Mouse (Mus musculus) heart, embryonic 12.5 days (tissue): ENCODE measurements around the gene Tesc. TPM values are rescaled to one million over a fixed set of nuclear protein-coding genes. Genes with fewer than 3 reads are reported as not detected.
A peak's percentile ranks its signal among the peaks of the same experiment; 100 is the strongest.

Source experiments
- ATAC-seq: fragments of 200-750 bp; cut with Nextera tagmentation; 2 replicates; pipeline ENCODE4 v1.8.0; 2017; ENCODE audit warnings: moderate TSS enrichment, moderate library complexity; ENCODE audit not compliant: insufficient number of reproducible peaks, low FRiP score
- H3K27ac ChIP-seq: fragments of 300-500 bp; sonication (generic); 2 replicates; pipeline ENCODE4 v1.5.1; 2016; ENCODE audit warnings: mild to moderate bottlenecking, moderate library complexity; ENCODE audit not compliant: poor library complexity, severe bottlenecking
- H3K27me3 ChIP-seq: fragments of 300-500 bp; sonication (generic); replicated peaks from 2 replicates; pipeline ENCODE4 v1.6.1; 2016; ENCODE audit warnings: mild to moderate bottlenecking, moderate library complexity
- H3K36me3 ChIP-seq: fragments of 300-500 bp; sonication (generic); 2 replicates; pipeline ENCODE4 v1.6.1; 2016; ENCODE audit warnings: mild to moderate bottlenecking, moderate library complexity
- H3K4me1 ChIP-seq: fragments of 300-500 bp; sonication (generic); replicated peaks from 2 replicates; pipeline ENCODE4 v1.6.1; 2016; ENCODE audit warnings: mild to moderate bottlenecking
- H3K4me2 ChIP-seq: fragments of 300-500 bp; sonication (generic); 2 replicates; pipeline ENCODE4 v1.6.1; 2016; ENCODE audit warnings: mild to moderate bottlenecking, moderate library complexity
- H3K4me3 ChIP-seq: fragments of 300-500 bp; sonication (generic); 2 replicates; pipeline ENCODE4 v1.5.1; 2016; ENCODE audit warnings: mild to moderate bottlenecking
- H3K9ac ChIP-seq: fragments of 300-500 bp; sonication (generic); 2 replicates; pipeline ENCODE4 v1.6.1; 2016; ENCODE audit warnings: mild to moderate bottlenecking, moderate library complexity
- H3K9me3 ChIP-seq: fragments of 300-500 bp; sonication (generic); replicated peaks from 2 replicates; pipeline ENCODE4 v1.6.1; 2016; ENCODE audit warnings: mild to moderate bottlenecking, moderate library complexity
- WGBS: fragments of 180-500 bp; shearing (Covaris S2); methylation state at CpG from one replicate; pipeline ENCODE4 v1.1.7; 2016; 5-methylcytosine and 5-hydroxymethylcytosine counted together
- polyA plus RNA-seq: library from polyadenylated mRNA; unstranded; fragments of >200 nt; fragmentation: Nextera tagmentation; extraction: Ambion mirVana; gene quantifications from 2 replicates; pipeline ENCODE4 v1.2.1, GENCODE M21; 2016

The Tesc gene
- polyA plus RNA-seq, 1 experiment from 2014 or later: 20.4 TPM

GRCm38 (mm10) chr5:117995911-117996310 is 31.6 kb upstream of the Tesc start:
- ATAC-seq: no peak
- H3K36me3 ChIP-seq: peaks cover 93% of the 10 kb centered on the region
- WGBS: 84% methylated on average over 6 of the region's 6 CpGs

DNA sequence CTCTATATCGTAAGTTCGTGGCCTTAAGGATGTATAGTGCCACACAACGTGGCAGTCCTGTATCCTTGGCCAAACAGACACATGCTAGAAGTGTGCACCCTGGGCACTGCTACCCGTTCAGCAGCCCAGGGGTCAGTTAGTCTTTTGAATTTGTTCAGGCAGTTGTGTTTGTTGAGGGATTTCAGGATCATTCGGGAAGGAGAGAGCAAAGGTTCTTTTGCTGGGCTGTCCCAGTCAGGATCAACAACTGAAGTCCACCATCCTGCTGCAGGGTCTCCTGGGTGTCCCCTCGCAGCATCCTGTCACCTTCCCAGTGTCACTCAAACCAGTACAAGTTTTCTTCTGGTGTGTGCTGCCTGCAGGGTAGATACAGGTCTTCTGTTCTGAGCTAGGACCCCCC is 31.0 kb upstream of the Tesc start:
- peaks cover 93% of the 10 kb centered on the region for H3K36me3 ChIP-seq
- no peak overlapping the region for H3K9ac ChIP-seq
- H3K9me3 ChIP-seq: no peaks in the 10 kb centered on the region
- no peak for ATAC-seq
- peaks cover 19% of the 10 kb centered on the region for H3K4me1 ChIP-seq
- no peak overlapping the region for H3K4me2 ChIP-seq
- no peaks in the 10 kb centered on the region for H3K27me3 ChIP-seq
- WGBS: 84% methylated on average over 6 of the region's 6 CpGs
- no peak overlapping the region for H3K27ac ChIP-seq
- no peak overlapping the region for H3K4me3 ChIP-seq

More at GRCm38 (mm10) chr5:117995911-117996310, 31.6 kb upstream of the Tesc start:
- Histone ChIP-seq H3K27ac (no peak overlapping the region), H3K27me3 (no peaks in the 10 kb centered on the region), H3K4me2 (no peak overlapping the region), H3K9ac (no peak overlapping the region), H3K4me3 (no peak overlapping the region), H3K9me3 (no peaks in the 10 kb centered on the region), H3K4me1 (peaks cover 19% of the 10 kb centered on the region)

GRCm38 (mm10) chr5:117997434-117997970 is 30.0 kb upstream of the Tesc start:
- 30% methylated on average over 10 of the region's 10 CpGs for WGBS
- Histone ChIP-seq H3K4me2 (no peak overlapping the region), H3K36me3 (peaks cover 93% of the 10 kb centered on the region), H3K4me3 (no peak overlapping the region), H3K9me3 (no peaks in the 10 kb centered on the region), H3K27me3 (no peaks in the 10 kb centered on the region), H3K9ac (no peak overlapping the region; the same call in 1 of the 2 replicates), H3K4me1 (peaks cover 19% of the 10 kb centered on the region), H3K27ac (no peak overlapping the region)
- peak; percentile 66 for ATAC-seq

GRCm38 (mm10) chr5:117999061-117999460 is 28.5 kb upstream of the Tesc start:
- no peak overlapping the region for H3K4me2 ChIP-seq
- no peak for ATAC-seq
- peaks cover 19% of the 10 kb centered on the region for H3K4me1 ChIP-seq
- H3K9ac ChIP-seq: no peak overlapping the region
- no peaks in the 10 kb centered on the region for H3K27me3 ChIP-seq
- 89% methylated on average over 7 of the region's 7 CpGs for WGBS
- H3K36me3 ChIP-seq: peaks cover 95% of the 10 kb centered on the region
- H3K27ac ChIP-seq: no peak overlapping the region
- H3K4me3 ChIP-seq: no peak overlapping the region
- H3K9me3 ChIP-seq: no peaks in the 10 kb centered on the region

GRCm38 (mm10) chr5:117999584-117999983 is 28.0 kb upstream of the Tesc start:
- peaks cover 19% of the 10 kb centered on the region for H3K4me1 ChIP-seq
- H3K9ac ChIP-seq: no peak overlapping the region
- ATAC-seq: no peak
- 79% methylated on average over 11 of the region's 11 CpGs for WGBS
- peaks cover 92% of the 10 kb centered on the region for H3K36me3 ChIP-seq
- no peaks in the 10 kb centered on the region for H3K27me3 ChIP-seq
- no peak overlapping the region for H3K4me3 ChIP-seq
- no peak overlapping the region for H3K27ac ChIP-seq
- no peak overlapping the region for H3K4me2 ChIP-seq
- no peaks in the 10 kb centered on the region for H3K9me3 ChIP-seq

DNA sequence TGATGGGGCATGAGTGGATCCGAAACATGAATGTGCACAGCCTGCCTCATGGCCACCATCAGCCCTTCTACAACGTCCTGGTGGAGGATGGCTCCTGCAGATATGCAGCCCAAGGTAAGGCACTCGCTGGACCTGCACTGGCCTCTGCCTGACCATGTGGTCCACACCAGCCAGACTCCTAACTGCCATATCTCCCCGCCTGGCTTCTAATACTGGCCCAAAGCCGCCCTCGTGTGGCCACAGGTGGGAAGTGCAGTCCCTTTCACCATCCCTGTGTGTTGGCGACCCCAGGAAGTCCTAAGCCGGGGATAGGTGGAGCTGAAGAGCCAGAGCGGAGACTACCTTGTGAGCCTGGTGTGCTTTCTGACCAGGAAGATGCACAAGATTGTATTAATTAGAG is 25.5 kb upstream of the Tesc start:
- Histone ChIP-seq H3K4me3 (no peak overlapping the region), H3K27me3 (no peaks in the 10 kb centered on the region), H3K4me2 (no peak overlapping the region), H3K27ac (no peak overlapping the region), H3K9ac (no peak overlapping the region), H3K36me3 (peaks cover 91% of the 10 kb centered on the region), H3K4me1 (peaks cover 21% of the 10 kb centered on the region), H3K9me3 (no peaks in the 10 kb centered on the region)
- no peak for ATAC-seq
- WGBS: 38% methylated on average over 9 of the region's 9 CpGs

GRCm38 (mm10) chr5:118004619-118005018 is 22.9 kb upstream of the Tesc start:
- Histone ChIP-seq H3K4me2 (no peak overlapping the region), H3K27ac (no peak overlapping the region), H3K9me3 (no peaks in the 10 kb centered on the region), H3K4me3 (no peak overlapping the region), H3K27me3 (no peaks in the 10 kb centered on the region), H3K9ac (no peak overlapping the region), H3K36me3 (peaks cover 91% of the 10 kb centered on the region), H3K4me1 (0 out of 2 replicates have a peak, but pooled peaks cover 6% of the 10 kb centered on the region)
- WGBS: 75% methylated on average over 8 of the region's 8 CpGs
- no peak for ATAC-seq

DNA sequence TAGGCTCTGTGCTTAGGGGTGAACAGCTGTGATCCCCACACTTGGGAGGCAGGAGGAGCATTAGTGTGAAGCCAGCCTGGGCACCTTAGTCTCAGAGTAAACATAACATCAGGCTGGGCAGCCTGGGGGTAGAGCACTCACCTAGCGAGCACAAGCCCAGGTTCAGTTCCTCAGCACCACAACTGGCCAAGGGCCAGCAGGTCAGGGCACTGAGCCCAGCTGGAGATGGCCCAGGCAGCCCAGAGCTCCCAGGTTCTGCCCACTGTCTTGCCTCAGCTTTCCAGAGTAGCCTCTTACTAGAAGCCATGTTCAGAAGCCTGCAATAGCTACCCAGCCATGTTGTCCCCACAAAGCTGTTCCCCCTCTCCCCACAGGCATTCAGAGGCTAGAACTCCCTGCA is 21.8 kb upstream of the Tesc start:
- WGBS: 94% methylated on average over 1 of the region's 1 CpGs
- H3K27me3 ChIP-seq: no peaks in the 10 kb centered on the region
- H3K4me1 ChIP-seq: 0 out of 2 replicates have a peak, but pooled peaks cover 6% of the 10 kb centered on the region
- no peak overlapping the region for H3K27ac ChIP-seq
- H3K9me3 ChIP-seq: no peaks in the 10 kb centered on the region
- ATAC-seq: no peak
- H3K4me3 ChIP-seq: no peak overlapping the region
- peaks cover 89% of the 10 kb centered on the region for H3K36me3 ChIP-seq
- H3K4me2 ChIP-seq: no peak overlapping the region
- no peak overlapping the region for H3K9ac ChIP-seq

DNA sequence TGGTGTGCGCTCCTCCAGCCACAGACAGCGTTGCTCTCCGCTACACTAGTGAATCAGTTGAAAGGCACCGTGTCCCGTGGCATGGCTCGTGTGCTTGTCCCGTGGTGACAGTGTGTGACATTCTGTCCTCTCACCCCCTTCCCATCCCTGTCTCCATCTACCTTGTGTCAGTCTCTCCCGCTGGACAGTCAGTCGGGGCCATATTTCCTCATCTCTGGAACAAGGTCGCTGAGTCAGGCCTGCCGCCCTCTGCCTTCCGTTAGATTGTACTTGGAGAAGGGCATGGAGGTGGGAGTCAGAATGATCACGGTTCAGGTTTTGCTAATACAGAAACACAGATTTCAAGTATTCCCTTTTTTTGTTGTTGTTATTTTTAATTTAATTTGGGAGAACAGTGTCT is 19.2 kb upstream of the Tesc start:
- peaks cover 66% of the 10 kb centered on the region for H3K36me3 ChIP-seq
- no peak overlapping the region for H3K4me2 ChIP-seq
- no peaks in the 10 kb centered on the region for H3K27me3 ChIP-seq
- no peak overlapping the region for H3K9ac ChIP-seq
- no peak overlapping the region for H3K4me3 ChIP-seq
- no peak overlapping the region for H3K27ac ChIP-seq
- H3K4me1 ChIP-seq: 0 out of 2 replicates have a peak, but pooled peaks cover 10% of the 10 kb centered on the region
- no peak for ATAC-seq
- H3K9me3 ChIP-seq: no peaks in the 10 kb centered on the region
- 85% methylated on average over 13 of the region's 13 CpGs for WGBS

- ATAC-seq: no peak
- H3K9me3 ChIP-seq: no peaks in the 10 kb centered on the region
- no peak overlapping the region for H3K9ac ChIP-seq
- no peak overlapping the region for H3K27ac ChIP-seq
- H3K4me1 ChIP-seq: peaks cover 17% of the 10 kb centered on the region
- no peak overlapping the region for H3K4me3 ChIP-seq
- H3K27me3 ChIP-seq: 0 out of 2 replicates have a peak, but pooled peaks cover 6% of the 10 kb centered on the region
- WGBS: 85% methylated on average over 7 of the region's 7 CpGs
- no peak overlapping the region for H3K4me2 ChIP-seq
- peaks cover 47% of the 10 kb centered on the region for H3K36me3 ChIP-seq
Measured at GRCm38 (mm10) chr5:118010872-118011271, 16.7 kb upstream of the Tesc start.

DNA sequence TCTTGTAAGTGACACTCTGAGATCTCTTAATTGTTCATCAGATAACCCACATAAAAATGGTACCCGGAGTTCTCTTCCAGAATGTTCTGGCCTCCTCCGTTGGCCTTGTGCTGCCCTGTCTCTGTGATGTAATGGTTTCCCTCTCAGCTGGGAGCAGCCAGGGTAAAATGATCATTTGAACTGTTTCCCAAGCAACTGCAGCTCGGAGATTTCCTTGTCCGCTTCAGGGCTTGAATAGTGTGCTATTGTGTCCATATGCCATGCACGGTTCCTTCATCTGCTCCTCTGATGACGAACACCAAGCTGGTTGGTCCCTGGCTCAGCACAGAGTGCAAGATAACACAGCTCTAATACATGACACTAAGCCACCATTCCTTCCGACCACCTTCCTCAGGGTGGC is 15.7 kb upstream of the Tesc start:
- Histone ChIP-seq H3K27ac (no peak overlapping the region), H3K9ac (no peak overlapping the region), H3K4me2 (no peak overlapping the region), H3K4me3 (no peak overlapping the region), H3K4me1 (peaks cover 14% of the 10 kb centered on the region), H3K9me3 (no peaks in the 10 kb centered on the region), H3K36me3 (peaks cover 38% of the 10 kb centered on the region), H3K27me3 (0 out of 2 replicates have a peak, but pooled peaks cover 6% of the 10 kb centered on the region)
- no peak for ATAC-seq
- 54% methylated on average over 7 of the region's 7 CpGs for WGBS

DNA sequence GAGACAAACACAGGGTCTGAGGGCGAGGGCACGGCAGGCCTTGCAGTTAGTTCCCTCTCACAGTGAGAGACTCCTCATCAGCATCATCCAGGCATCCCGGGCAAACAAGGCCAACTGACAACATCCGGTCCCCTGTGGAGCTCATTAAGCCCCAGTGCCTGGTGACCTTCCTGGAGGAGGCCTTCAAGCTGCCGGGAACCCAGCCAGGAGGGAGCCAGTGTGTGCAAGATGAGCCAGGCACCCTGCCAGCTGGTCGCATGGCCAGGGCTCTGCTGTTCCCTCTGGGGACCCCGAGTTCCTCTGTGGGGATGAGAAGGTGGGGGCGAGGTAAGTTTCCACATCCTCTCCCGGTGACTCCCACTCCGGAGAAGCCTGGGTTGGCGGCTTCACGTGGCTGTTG is 12.5 kb upstream of the Tesc start:
- Histone ChIP-seq H3K9me3 (no peaks in the 10 kb centered on the region), H3K4me2 (no peak overlapping the region), H3K27ac (no peak overlapping the region), H3K36me3 (peaks cover 10% of the 10 kb centered on the region), H3K27me3 (peaks cover 29% of the 10 kb centered on the region), H3K4me3 (no peak overlapping the region), H3K4me1 (peaks cover 11% of the 10 kb centered on the region), H3K9ac (no peak overlapping the region)
- no peak for ATAC-seq
- WGBS: 28% methylated on average over 12 of the region's 12 CpGs
